Mouse (Mus musculus) forebrain, embryonic 11.5 days (tissue): ENCODE data around the gene Dnaaf2. TPM values are rescaled to one million over a fixed set of nuclear protein-coding genes. Genes with fewer than 3 reads are reported as not detected.

ENCODE experiments used
- ATAC-seq: fragments of 200-750 bp; cut with Nextera tagmentation; replicated peaks from 2 replicates; pipeline ENCODE4 v1.8.0; 2017; ENCODE audit warnings: moderate TSS enrichment; ENCODE audit not compliant: low FRiP score
- DNase-seq: peaks from one replicate; pipeline ENCODE4 v3.0.0-alpha.2; 2017; ENCODE audit warnings: low spot score
- H3K27ac ChIP-seq: fragments of 300-500 bp; sonication (generic); 2 replicates; pipeline ENCODE4 v1.5.1; 2014; ENCODE audit warnings: low read depth, low read length
- H3K27me3 ChIP-seq: fragments of 300-500 bp; sonication (generic); 2 replicates; pipeline ENCODE4 v1.6.1; 2014; ENCODE audit warnings: mild to moderate bottlenecking, low read length, mixed read lengths; ENCODE audit not compliant: control insufficient read depth, insufficient read depth
- H3K36me3 ChIP-seq: fragments of 300-500 bp; sonication (generic); 2 replicates; pipeline ENCODE4 v1.6.1; 2014; ENCODE audit warnings: mild to moderate bottlenecking, low read length, moderate library complexity, mixed read lengths; ENCODE audit not compliant: control insufficient read depth, insufficient read depth
- H3K4me1 ChIP-seq: fragments of 300-500 bp; sonication (generic); replicated peaks from 2 replicates; pipeline ENCODE4 v1.6.1; 2014; ENCODE audit warnings: low read length, mixed read lengths; ENCODE audit not compliant: control insufficient read depth, insufficient read depth
- H3K4me2 ChIP-seq: fragments of 300-500 bp; sonication (generic); 2 replicates; pipeline ENCODE4 v1.6.1; 2014; ENCODE audit warnings: low read depth, mild to moderate bottlenecking, low read length, moderate library complexity, mixed read lengths; ENCODE audit not compliant: severe bottlenecking
- H3K4me3 ChIP-seq: fragments of 300-500 bp; sonication (generic); 2 replicates; pipeline ENCODE4 v1.5.1; 2014; ENCODE audit warnings: low read depth, low read length
- H3K9ac ChIP-seq: fragments of 300-500 bp; sonication (generic); 2 replicates; pipeline ENCODE4 v1.6.1; 2014; ENCODE audit warnings: low read length
- H3K9me3 ChIP-seq: fragments of 300-500 bp; sonication (generic); 2 replicates; pipeline ENCODE4 v1.6.1; 2016; ENCODE audit warnings: low read length, mixed read lengths; ENCODE audit not compliant: control insufficient read depth
- WGBS: fragments of 180-500 bp; shearing (Covaris S2); extraction: QIAGEN DNeasy Blood & Tissue Kit; methylation state at CpG from one replicate; pipeline ENCODE4 v1.1.7; 2014; 5-methylcytosine and 5-hydroxymethylcytosine counted together
- polyA plus RNA-seq: library from polyadenylated mRNA; unstranded; fragments of >200 nt; fragmentation: Nextera tagmentation; extraction: Ambion mirVana; gene quantifications from 2 replicates; pipeline ENCODE4 v1.2.1, GENCODE M21; 2014

The Dnaaf2 gene
- polyA plus RNA-seq = 17.1 and 20.0 TPM in 2 replicates

GRCm38 (mm10) chr12:69198164-69198535 is at the start of gene Dnaaf2:
Dnaaf2 (minus strand) TSS chr12:69198429.
- peak within 1 kb of the TSS; percentile 85 for H3K9ac ChIP-seq
- peak within 1 kb of the TSS; percentile 93 for H3K4me3 ChIP-seq
- H3K4me1 ChIP-seq = no peaks in the 10 kb centered on the region
- 0% methylated on average over 18 of the region's 18 CpGs for WGBS
- peak; percentile 42 for ATAC-seq
- H3K36me3 ChIP-seq = peaks cover 8% of the 10 kb centered on the region
- H3K27me3 ChIP-seq = no peaks in the 10 kb centered on the region
- H3K4me2 ChIP-seq = peak within 1 kb of the TSS; percentile 93
- H3K9me3 ChIP-seq = no peaks in the 10 kb centered on the region
- DNase-seq = peak; percentile 87
- H3K27ac ChIP-seq = peak within 1 kb of the TSS; percentile 85

GRCm38 (mm10) chr12:69241771-69242431 is 43.7 kb upstream of the Dnaaf2 start:
- ATAC-seq (peak; percentile 94), DNase-seq (peak; percentile 87)
- Histone ChIP-seq H3K27ac (no peak overlapping the region), H3K36me3 (no peaks in the 10 kb centered on the region), H3K4me1 (0 out of 2 replicates have a peak, but pooled peaks cover 2% of the 10 kb centered on the region), H3K9me3 (no peaks in the 10 kb centered on the region), H3K27me3 (no peaks in the 10 kb centered on the region), H3K4me3 (peak overlapping the region; percentile 71), H3K4me2 (peak overlapping the region; percentile 79), H3K9ac (peak overlapping the region; percentile 94)
- WGBS = under 1% methylated on average over 49 of the region's 64 CpGs

GRCm38 (mm10) chr12:69241405-69241770 is 43.2 kb upstream of the Dnaaf2 start:
- no peak for DNase-seq
- ATAC-seq = no peak
- Histone ChIP-seq H3K36me3 (no peaks in the 10 kb centered on the region), H3K27ac (no peak overlapping the region), H3K9ac (peak overlapping the region; percentile 94), H3K4me2 (peak overlapping the region; percentile 79), H3K4me3 (peak overlapping the region; percentile 71), H3K9me3 (no peaks in the 10 kb centered on the region), H3K27me3 (no peaks in the 10 kb centered on the region), H3K4me1 (0 out of 2 replicates have a peak, but pooled peaks cover 2% of the 10 kb centered on the region)
- WGBS = 0% methylated on average over 3 of the region's 3 CpGs

- H3K9ac ChIP-seq = peak within 1 kb of the TSS; percentile 94
- ATAC-seq = no peak
- 0 out of 2 replicates have a peak, but pooled peaks cover 2% of the 10 kb centered on the region for H3K4me1 ChIP-seq
- H3K9me3 ChIP-seq = no peaks in the 10 kb centered on the region
- WGBS = 73% methylated on average over 6 of the region's 6 CpGs
- H3K27ac ChIP-seq = no peak within 1 kb of the TSS
- peak within 1 kb of the TSS; percentile 79 for H3K4me2 ChIP-seq
- peak within 1 kb of the TSS; percentile 71 for H3K4me3 ChIP-seq
- DNase-seq = no peak
- H3K36me3 ChIP-seq = no peaks in the 10 kb centered on the region
- H3K27me3 ChIP-seq = no peaks in the 10 kb centered on the region
These were observed 42.6 kb upstream of the Dnaaf2 start, which contains the start of gene Klhdc1 for GRCm38 (mm10) chr12:69240876-69241275. Klhdc1 (plus strand) TSS chr12:69241176.

- WGBS = 62% methylated on average over 3 of the region's 3 CpGs
- ATAC-seq = no peak
- H3K27me3 ChIP-seq = no peaks in the 10 kb centered on the region
These were observed 40.1 kb upstream of the Dnaaf2 start for GRCm38 (mm10) chr12:69238284-69238683.

GRCm38 (mm10) chr12:69235782-69236181 is 37.6 kb upstream of the Dnaaf2 start:
- Histone ChIP-seq H3K27me3 (no peaks in the 10 kb centered on the region), H3K9me3 (no peaks in the 10 kb centered on the region), H3K9ac (no peak overlapping the region), H3K27ac (no peak overlapping the region), H3K4me1 (0 out of 2 replicates have a peak, but pooled peaks cover 2% of the 10 kb centered on the region), H3K36me3 (no peaks in the 10 kb centered on the region), H3K4me2 (no peak overlapping the region), H3K4me3 (no peak overlapping the region)
- 90% methylated on average over 6 of the region's 6 CpGs for WGBS
- DNase-seq = no peak
- no peak for ATAC-seq

More at GRCm38 (mm10) chr12:69238284-69238683, 40.1 kb upstream of the Dnaaf2 start:
- Histone ChIP-seq H3K36me3 (no peaks in the 10 kb centered on the region), H3K4me1 (0 out of 2 replicates have a peak, but pooled peaks cover 2% of the 10 kb centered on the region), H3K9ac (no peak overlapping the region), H3K4me2 (no peak overlapping the region), H3K4me3 (no peak overlapping the region), H3K27ac (no peak overlapping the region), H3K9me3 (no peaks in the 10 kb centered on the region)
- no peak for DNase-seq

GRCm38 (mm10) chr12:69229251-69229650 is 31.0 kb upstream of the Dnaaf2 start:
- Histone ChIP-seq H3K36me3 (no peaks in the 10 kb centered on the region), H3K27ac (no peak overlapping the region), H3K4me2 (no peak overlapping the region), H3K9ac (no peak overlapping the region), H3K4me3 (no peak overlapping the region), H3K4me1 (no peaks in the 10 kb centered on the region; the same call in 1 of the 2 replicates), H3K9me3 (no peaks in the 10 kb centered on the region), H3K27me3 (no peaks in the 10 kb centered on the region)
- WGBS = 67% methylated on average over 2 of the region's 2 CpGs
- ATAC-seq (no peak), DNase-seq (no peak)

- no peaks in the 10 kb centered on the region for H3K9me3 ChIP-seq
- peak within 1 kb of the TSS; percentile 72 for H3K9ac ChIP-seq
- WGBS = under 1% methylated on average over 37 of the region's 37 CpGs
- no peaks in the 10 kb centered on the region; the same call in 1 of the 2 replicates for H3K36me3 ChIP-seq
- H3K4me1 ChIP-seq = no peaks in the 10 kb centered on the region; the same call in 1 of the 2 replicates
- ATAC-seq (peak; percentile 96), DNase-seq (peak; percentile 93)
- no peaks in the 10 kb centered on the region for H3K27me3 ChIP-seq
- H3K4me2 ChIP-seq = peak within 1 kb of the TSS; percentile 51
- H3K4me3 ChIP-seq = peak within 1 kb of the TSS; percentile 63
- no peak within 1 kb of the TSS; the same call in 1 of the 2 replicates for H3K27ac ChIP-seq
These were observed 29.7 kb upstream of the Dnaaf2 start, which contains the start of gene Pole2 for GRCm38 (mm10) chr12:69227776-69228466. Pole2 (minus strand) TSS chr12:69228195.
